Mouse (Mus musculus): ENCODE results near the gene Vmn1r94. TPM values are rescaled to one million over a fixed set of nuclear protein-coding genes. Genes with fewer than 3 reads are reported as not detected.
"Not testable (repeated sequence)": the region's sequence is repeated elsewhere in the genome, so short reads cannot be mapped to it uniquely, and the experiment has no call there.

The Vmn1r94 gene
- not detected for total RNA-seq (2021)

- DNase-seq; intact Hi-C loops (cut with DNase I): not testable (repeated sequence)
These were observed at the start of gene Vmn1r94 for GRCm38 (mm10) chr7:20168277-20168676. TSS of gene Vmn1r94 (minus strand) at chr7:20168377.

GRCm38 (mm10) chr7:20205507-20205906 lies 37.3 kb upstream of the Vmn1r94 start, which contains the start of gene Gm6164:
TSS of gene Gm6164 (minus strand) at chr7:20205607.
- DNase-seq; intact Hi-C loops (cut with DNase I): not testable (repeated sequence)

GRCm38 (mm10) chr7:20193410-20193809 lies 25.2 kb upstream of the Vmn1r94 start, which contains the start of gene Vmn1r95:
TSS of gene Vmn1r95 (plus strand) at chr7:20193710.
- intact Hi-C loops (cut with DNase I); DNase-seq: not testable (repeated sequence)

- intact Hi-C loops (cut with DNase I); DNase-seq: not testable (repeated sequence)
These were observed 29.2 kb downstream of the Vmn1r94 start, which contains the start of gene Vmn1r93 for GRCm38 (mm10) chr7:20138988-20139387. TSS of gene Vmn1r93 (minus strand) at chr7:20139088.

- DNase-seq; intact Hi-C loops (cut with DNase I): not testable (repeated sequence)
These were observed 45.7 kb downstream of the Vmn1r94 start, which contains the start of gene Gm16442 for GRCm38 (mm10) chr7:20122479-20122878. TSS of gene Gm16442 (minus strand) at chr7:20122579.

Other genes starting within 250 kb of the Vmn1r94 start
- gene Pvr, start 247.2 kb downstream of the Vmn1r94 start, total RNA-seq (2021): 10 to 100 TPM; 14.6 to 18.8 TPM
- gene Igsf23, start 217.6 kb downstream of the Vmn1r94 start, total RNA-seq (2021): not detected
- not detected for gene Ceacam20, start 203.0 kb downstream of the Vmn1r94 start, total RNA-seq (2021)
- not detected for gene Nlrp9b, start 176.9 kb downstream of the Vmn1r94 start, total RNA-seq (2021)
- gene Vmn1r91, start 68.7 kb downstream of the Vmn1r94 start, total RNA-seq (2021): not detected
- not detected for gene Gm16442, start 45.8 kb downstream of the Vmn1r94 start, total RNA-seq (2021)
- not detected for gene Vmn1r93, start 29.3 kb downstream of the Vmn1r94 start, total RNA-seq (2021)
- not detected for gene Vmn1r95, start 25.3 kb upstream of the Vmn1r94 start, total RNA-seq (2021)
- not detected for gene Gm6164, start 37.2 kb upstream of the Vmn1r94 start, total RNA-seq (2021)
- not detected for gene Gm4498, start 65.5 kb upstream of the Vmn1r94 start, total RNA-seq (2021)
- gene Gm5890, start 94.5 kb upstream of the Vmn1r94 start, total RNA-seq (2021): not detected
- gene Gm4133, start 165.7 kb upstream of the Vmn1r94 start, total RNA-seq (2021): not detected
- gene Gm5728, start 207.0 kb upstream of the Vmn1r94 start, total RNA-seq (2021): not detected
- gene Vmn1r100, start 249.6 kb upstream of the Vmn1r94 start, total RNA-seq (2021): not detected